Mouse (Mus musculus) left cerebral cortex, adult 11 months (tissue): Measurements from ENCODE around the gene Hoxa4.

ENCODE experiments used
- DNase-seq: peaks from one replicate; pipeline ENCODE4 v3.0.0; 2022; ENCODE audit warnings: low spot score

Hoxa4 gene

DNA sequence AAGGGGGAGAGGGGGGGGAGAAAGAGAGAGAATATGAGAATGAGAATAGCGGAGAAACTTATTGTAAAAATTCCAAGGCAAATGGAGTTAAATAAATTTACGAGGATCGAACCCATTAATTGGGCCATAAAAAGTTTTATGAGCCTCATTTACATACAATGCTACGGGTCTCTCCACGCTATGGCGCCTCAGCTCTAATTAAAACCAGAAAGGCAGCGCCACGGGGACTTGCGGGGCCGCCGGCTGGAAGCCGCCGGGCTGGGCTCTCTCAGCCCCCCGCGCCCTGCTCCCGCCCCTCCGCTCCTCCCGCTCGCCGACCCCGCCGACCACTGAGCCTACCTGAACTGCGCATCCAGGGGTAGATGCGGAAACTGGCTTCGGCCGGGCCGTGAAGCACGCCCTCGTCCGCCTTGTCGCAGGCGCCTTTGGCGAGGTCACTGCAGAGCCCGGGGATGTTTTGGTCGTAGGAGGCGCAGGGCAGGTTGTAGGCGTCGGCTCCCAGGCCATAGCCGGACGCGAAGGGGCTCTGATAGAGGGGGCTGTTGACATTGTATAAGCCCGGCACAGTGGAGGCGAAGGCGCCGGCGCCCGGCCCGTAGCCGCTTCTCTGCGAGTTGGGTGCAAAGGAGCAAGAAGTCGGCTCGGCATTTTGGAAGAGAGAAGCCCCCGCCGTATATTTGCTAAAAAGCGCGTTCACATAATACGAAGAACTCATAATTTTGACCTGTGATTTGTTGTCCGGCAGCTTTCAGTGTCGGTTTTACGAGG is 25.3 kb upstream of the Hoxa4 start:
- no peak for DNase-seq

DNA sequence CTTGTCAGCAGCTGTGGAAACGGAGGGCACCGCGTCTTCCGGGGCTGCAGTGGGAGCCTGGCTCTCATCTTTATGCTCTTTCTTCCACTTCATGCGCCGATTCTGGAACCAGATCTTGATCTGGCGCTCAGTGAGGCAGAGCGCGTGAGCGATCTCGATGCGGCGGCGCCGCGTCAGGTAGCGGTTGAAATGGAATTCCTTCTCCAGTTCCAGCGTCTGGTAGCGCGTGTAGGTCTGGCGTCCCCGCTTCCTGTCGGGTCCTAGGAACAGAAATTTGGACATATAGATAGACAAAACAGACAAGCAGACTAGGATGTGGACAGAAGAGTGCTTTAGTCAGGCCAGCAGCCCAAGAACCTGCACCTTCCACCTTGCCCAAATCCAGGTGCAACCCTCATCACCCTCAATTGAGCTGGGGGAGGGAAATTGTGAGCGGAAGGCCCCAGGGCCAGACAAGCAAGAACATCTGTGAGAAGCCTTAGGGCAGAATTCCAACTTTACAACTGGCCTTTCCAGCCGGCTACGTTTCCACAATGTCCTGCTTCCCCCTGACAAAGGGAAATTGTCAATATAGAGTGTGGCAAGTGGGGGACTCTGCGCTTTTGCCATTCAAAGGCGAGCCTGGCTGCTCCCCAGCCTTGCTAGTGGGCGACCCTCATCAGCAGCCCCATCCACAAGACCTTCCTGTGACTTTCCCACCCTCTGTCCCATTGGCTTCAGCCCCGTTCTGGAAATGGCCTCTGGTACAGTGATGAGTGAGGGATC is 24.4 kb upstream of the Hoxa4 start:
- no peak for DNase-seq

- DNase-seq = no peak
Observed at GRCm38 (mm10) chr6:52215070-52215469, 23.5 kb upstream of the Hoxa4 start.

DNA sequence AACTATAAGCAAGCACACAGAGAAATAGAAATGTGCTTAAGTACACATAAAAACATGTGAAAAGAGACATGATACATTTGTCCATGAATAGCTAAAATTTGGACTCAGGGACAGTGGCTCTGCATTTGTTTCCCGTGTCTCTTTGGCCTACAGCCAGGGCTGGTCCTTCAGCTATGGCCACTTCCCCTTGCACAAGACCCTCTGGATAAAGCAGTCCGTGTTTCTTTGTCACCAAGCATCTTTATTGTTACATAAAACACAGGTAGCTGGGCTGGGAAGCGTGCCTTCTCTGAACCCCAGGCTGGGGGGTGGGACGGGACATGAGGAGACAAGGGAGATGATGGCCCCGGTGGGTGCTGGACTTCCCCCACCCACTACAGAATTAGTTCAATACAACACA is 22.7 kb upstream of the Hoxa4 start:
- no peak for DNase-seq

- no peak for DNase-seq
Observed at GRCm38 (mm10) chr6:52213119-52213986, 21.8 kb upstream of the Hoxa4 start, which contains the start of the genes Hoxa3 and Gm28308. TSS of gene Hoxa3 (minus strand) at chr6:52213336. TSS of gene Gm28308 (minus strand) at chr6:52213339.

DNA sequence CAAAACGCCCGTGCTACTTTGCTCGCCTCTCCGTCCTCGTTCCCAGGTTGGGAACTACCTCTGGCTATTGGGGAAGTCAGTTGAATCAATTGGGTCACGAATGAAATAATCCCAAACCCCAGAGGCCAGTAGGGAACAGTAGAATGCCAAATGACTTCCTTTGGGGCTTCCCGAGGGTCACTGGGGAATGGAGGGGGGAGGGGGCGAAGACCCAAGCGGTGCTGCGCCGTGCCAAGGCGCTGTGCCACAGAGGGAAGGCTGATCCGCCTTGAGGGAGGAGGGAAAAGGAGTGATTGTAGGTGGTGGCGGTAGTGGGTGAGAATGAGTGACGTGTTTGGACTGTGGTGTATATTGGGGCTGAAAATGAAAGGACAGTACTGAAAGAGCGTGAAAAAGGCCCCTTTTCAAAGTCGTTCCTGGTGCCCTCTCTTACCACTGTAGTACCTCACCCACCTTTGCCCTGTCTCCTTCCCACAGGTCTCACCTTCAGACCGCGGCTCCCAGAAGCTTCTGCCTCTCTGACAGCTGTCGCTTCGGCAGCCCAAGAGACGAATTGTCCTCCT is 21.1 kb upstream of the Hoxa4 start:
- no peak for DNase-seq

GRCm38 (mm10) chr6:52211961-52212360 is 20.4 kb upstream of the Hoxa4 start:
- no peak for DNase-seq

DNA sequence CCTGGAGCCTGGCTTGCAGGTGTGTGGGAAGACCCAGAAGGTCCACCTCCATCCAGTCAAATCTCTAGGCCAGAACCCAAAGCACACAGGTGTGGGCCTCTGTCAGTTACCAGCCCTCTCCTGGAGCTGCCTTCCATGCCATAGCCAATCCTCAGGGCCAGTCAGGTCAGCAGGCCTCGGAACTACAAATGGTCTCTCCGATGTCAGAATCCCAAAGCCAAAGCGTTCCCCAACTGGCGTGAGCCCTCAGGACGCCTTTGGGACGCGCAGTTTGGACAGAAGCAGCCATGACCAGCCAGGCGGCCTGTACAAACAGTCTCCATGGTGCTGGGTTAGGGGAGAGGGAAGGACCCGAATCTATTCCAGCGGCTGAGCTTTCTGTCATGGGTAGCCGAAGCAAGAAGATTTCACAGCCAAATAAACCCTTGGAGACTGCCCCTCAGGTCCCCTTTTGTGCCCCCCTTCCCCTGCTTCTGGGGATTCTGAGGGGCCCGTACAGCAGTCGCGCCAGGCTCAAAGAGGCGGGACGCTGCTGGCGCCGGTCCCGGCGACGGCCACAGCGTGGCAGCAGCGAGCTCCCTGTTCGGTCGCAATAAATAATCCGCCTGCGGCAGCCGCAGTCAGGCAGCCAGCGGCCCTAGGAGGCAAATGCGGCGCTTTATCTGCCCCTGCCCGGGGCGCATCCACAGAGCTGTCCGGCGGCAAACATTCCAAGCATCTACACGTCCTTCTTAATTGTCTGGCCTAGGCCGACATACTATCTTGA is 19.8 kb upstream of the Hoxa4 start:
- no peak for DNase-seq

- DNase-seq = no peak
Observed at GRCm38 (mm10) chr6:52209685-52210046, 18.1 kb upstream of the Hoxa4 start.

DNA sequence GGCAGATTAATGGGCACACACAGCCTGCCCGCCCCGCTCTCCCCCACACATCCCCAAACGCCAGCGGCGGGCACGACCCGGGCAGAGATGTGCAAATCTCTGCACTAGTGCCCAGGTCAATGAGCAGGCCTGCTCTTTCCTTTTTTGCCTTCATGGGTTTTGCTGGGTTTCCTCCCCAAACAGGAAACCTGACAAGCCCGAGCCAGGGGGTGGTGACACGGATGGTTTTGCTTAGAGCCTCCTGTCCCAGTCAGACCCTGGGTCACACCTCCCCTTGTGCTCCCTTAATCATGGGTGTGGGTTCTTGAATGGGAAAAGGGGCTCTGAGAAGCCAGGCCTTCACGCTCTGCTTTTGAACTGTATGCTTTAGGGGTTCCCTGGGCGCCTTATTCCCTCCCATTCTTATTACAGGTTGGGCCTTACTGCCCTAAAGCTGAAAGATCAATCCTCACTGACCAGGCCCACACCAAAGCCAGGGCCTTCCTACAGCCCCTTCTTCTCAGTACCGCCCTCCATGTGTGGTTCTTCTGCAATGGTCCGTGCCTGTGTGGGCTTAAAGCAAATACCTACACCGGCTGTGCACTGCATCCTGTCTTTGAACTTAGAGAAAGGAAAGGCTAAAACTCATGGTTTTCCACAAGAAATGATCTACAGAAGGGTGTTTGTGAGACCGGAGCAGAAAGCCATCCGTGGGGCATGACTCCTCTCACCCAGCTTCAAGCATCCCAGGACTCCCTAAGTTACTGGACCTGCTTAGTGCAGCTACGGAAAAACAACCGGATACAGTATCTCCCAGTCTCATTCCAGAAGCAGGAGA is 17.5 kb upstream of the Hoxa4 start:
- no peak for DNase-seq

- DNase-seq = no peak
Observed at GRCm38 (mm10) chr6:52208072-52208867, 16.7 kb upstream of the Hoxa4 start, which contains the start of gene Hoxa6. TSS of gene Hoxa6 (minus strand) at chr6:52208722.

DNA sequence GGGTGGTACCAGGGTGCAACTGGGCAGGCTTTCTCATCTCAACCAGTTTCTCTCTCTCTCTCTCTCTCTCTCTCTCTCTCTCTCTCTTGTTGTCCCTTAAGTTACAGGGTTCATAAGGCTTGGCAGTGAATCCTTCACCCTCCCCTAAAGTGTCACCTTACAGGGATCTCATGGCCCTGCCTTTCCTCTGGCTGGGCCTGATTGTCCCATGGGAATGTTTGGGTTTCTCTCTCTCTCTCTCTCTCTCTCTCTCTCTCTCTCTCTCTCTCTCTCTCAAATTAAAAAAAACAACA is 16.1 kb upstream of the Hoxa4 start:
- DNase-seq = no peak

GRCm38 (mm10) chr6:52206882-52207683 is 15.5 kb upstream of the Hoxa4 start:
- no peak for DNase-seq

GRCm38 (mm10) chr6:52205638-52206621 is 14.4 kb upstream of the Hoxa4 start:
- no peak for DNase-seq

DNA sequence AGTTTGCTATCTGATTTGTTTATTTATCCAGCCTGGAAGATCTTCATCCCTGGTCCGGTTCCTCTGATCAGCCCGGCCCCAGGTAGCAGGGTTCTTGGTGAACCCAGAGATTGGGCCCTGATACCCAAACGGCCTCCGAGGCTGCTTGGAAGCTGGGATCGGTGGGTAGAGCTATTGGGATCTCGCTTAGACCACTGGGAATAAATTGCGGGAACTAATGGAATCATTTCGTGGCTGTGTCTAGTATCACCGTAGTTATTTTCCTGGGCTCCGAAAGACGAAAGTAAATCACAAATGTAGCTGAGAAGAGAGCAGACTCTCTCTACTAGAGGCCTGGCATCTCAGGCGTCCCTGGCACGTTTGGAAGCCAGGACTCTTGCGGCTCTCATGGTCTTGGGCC is 13.7 kb upstream of the Hoxa4 start:
- no peak for DNase-seq

DNA sequence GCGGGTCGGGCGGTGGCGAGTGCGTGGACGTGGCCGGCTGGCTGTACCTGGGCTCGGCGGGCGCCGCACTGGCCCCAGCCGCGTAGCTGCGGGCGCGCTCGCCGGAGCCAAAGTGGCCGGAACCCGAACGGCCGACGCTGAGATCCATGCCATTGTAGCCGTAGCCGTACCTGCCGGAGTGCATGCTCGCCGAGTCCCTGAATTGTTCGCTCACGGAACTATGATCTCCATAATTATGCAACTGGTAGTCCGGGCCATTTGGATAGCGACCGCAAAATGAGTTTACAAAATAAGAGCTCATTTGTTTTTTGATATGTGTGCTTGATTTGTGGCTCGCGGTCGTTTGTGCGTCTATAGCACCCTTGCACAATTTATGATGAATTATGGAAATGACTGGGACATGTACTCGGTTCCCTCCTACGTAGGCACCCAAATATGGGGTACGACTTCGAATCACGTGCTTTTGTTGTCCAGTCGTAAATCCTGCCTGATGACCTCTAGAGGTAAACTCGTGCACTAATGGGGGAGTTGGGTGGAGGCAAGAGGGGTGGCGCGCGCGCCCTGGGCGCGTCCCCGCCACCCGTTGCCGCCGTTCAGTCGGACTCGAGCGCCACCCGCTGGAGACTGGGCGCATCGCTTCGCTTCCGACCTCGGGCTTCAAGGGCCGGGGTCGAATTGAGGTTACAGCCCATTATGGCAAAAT is 12.6 kb upstream of the Hoxa4 start, which contains the start of gene Hoxa5:
Gene Hoxa5 (minus strand): TSS at position 538 of the 703 bp plus-strand sequence.
- DNase-seq = no peak
